Mouse (Mus musculus) c-Kit-positive CD71-negative TER-119-negative erythroid progenitor cells, embryonic 14.5 days (primary cell): ENCODE measurements at regions not wholly inside any gene's neighbourhood (a gene's known extent, or its start where the extent isn't known, plus 50 kb on each side); places are given as distances from the start of the nearest gene placed in this dataset.

Experiments
- DNase-seq: peaks from one replicate; pipeline ENCODE4 v3.0.0-alpha.2; 2013; ENCODE audit warnings: low read depth

DNA sequence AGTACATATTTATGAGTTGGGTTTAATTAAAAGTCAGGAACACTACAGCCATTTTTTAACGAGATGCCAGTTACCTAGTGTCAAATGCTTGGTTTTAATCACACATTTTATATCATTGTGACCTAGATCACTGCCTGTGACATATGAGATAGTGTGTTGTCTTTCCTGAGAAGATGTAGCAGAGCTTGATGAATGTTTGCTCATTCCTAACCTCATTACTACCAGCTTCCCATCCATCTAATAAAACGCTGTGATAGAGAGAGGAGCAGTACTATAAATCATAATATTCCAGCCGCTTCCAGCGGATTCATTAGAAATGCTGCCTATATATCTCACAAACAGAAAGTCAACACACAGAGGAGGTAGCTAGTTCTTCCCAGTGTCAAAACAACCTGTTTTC lies 163.6 kb downstream of the Aldoart1 start:
- DNase-seq, result no peak

DNA sequence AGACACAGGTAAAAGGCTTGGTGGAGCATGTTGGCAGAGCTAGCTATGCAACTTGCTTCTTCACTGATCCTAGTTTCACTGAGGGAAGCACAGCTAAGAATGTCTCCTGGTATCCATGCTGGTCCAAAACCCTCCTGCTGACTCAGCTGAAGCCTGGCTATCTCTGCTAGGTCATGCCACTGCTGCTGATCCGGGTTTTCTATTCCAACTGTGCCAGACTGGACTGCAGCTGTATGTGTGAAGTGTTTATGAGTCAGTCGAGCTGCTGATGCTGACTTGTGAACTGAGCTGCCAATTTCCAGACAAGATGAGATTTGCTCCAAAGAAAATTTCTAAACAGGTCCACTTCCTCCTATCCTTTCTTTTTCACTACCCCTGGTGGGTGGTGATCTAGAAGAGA lies 178.4 kb downstream of the Aldoart1 start:
- DNase-seq, result no peak

- no peak for DNase-seq
Observed at GRCm38 (mm10) chr4:72671652-72672411, 180.6 kb downstream of the Aldoart1 start.

- no peak for DNase-seq
Observed at GRCm38 (mm10) chr4:72669827-72670494, 182.5 kb downstream of the Aldoart1 start.

DNA sequence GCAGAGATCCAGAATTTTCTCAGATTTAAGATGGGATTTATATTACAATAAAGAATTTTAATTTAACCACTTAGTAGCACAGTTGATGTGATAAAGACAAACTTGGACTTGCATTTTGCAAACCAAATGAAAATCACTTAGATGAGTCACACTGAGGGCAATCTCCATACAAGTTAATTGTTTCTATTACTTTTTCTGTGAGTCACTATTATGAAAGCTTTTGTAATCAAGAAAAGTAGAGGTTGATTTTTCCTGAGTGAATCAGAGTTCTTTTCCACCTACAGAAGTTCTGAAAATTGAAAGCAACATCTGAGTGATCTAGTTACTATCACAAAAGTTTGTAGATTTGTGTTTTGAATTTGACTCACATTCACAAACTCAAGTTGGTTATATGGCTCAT lies 188.1 kb downstream of the Aldoart1 start:
- no peak for DNase-seq

DNA sequence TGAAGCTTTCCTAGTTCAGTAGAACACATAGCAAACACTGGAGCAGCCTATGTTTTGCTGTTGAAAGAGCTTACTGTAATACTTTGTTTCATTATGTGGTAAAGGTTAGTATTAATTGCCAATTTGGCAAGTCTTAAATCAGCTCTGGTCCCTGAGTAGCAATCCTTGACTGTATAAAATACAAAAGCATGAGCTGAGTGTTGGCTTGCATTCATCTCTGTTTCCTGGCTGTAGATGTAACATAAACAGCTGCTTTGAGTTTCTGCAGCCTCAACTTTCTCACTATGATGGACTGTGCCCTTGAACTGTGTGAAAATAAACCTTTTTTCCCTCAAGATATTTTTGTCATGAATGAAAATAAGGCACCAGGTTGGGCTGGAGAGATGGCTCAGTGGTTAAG lies 190.0 kb downstream of the Aldoart1 start:
- no peak for DNase-seq

- no peak for DNase-seq
Observed at GRCm38 (mm10) chr4:72656206-72656605, 196.2 kb downstream of the Aldoart1 start.

DNA sequence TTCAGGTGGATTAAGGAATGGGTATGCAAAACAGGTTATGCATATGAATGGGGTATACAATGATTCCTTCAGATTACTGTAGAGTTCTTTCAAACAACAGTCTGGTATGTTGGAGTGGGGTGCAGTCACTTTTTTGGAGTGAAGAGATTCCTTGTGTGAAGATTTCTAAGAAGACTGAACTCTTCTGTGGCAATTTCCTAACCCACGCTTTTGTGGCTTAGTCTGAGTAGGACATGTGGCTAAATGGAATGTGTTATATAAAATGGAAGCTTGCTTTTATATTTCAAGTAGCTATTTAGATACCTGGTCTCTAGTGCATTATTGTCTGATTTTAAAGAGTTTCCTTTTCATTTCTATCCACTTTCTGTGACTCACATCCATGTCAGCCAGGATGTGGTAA lies 205.3 kb downstream of the Aldoart1 start:
- no peak for DNase-seq

- no peak for DNase-seq
Observed at GRCm38 (mm10) chr4:72629416-72629815, 223.0 kb downstream of the Aldoart1 start.

DNA sequence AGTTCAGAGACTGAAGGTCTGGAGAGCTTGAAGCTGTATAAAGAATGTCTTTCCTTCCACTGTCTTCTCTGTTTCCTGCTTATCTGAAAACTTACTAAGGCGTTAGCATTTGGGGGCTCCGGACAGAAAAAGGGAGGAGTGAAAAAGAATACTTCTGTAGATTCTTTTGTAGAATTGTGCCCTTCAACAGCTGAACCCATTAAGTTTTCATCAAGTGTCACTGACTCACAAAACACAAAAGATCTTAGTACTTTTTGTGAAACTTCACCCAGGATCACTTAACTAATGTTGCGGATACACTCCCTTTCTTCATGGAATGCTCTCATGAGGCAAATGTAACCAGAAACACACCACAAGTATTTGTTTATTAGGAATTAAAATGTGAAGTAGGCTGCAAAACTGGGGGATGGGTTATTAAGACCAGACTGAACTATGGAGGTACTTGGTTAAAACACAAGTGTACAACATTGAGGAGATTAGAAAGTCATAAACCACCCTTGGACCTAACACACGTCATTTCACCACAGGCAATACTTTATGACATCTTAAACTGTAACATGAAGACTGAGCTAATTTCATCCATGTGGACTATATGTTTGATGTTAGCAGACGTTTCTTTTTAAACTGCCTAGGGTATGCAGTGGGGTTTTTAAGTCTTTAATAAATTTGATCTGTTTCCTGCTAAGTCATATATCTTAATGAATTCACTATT lies 225.1 kb downstream of the Aldoart1 start:
- no peak for DNase-seq

- no peak for DNase-seq
Observed at GRCm38 (mm10) chr4:72605107-72605506, 247.3 kb downstream of the Aldoart1 start.

GRCm38 (mm10) chr4:72595494-72595893 lies 256.9 kb downstream of the Aldoart1 start:
- DNase-seq, result no peak

GRCm38 (mm10) chr4:72592129-72592528 lies 260.3 kb downstream of the Aldoart1 start:
- DNase-seq, result no peak

DNA sequence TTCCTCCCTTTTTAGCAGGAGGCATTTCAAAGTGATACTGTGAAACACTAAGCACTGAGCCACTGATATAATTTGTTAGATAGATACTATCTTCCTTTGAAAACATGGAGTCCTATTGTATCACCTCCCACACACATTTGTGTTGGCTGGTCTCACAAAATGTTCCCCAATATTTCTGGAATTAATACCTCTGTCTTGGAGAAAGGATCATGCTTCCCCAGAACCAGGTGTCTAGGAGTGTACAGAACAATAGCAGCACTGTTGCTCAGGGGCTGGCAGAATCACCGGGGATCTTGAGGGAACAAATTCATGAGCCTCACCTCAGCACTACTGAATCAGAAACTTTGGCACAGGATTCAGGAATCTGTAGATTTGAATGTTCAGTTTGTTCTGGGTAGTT lies 277.5 kb downstream of the Aldoart1 start:
- DNase-seq, result no peak

- no peak for DNase-seq
Observed at GRCm38 (mm10) chr4:72571924-72572323, 280.5 kb downstream of the Aldoart1 start.

- no peak for DNase-seq
Observed at GRCm38 (mm10) chr4:72565186-72565585, 287.2 kb downstream of the Aldoart1 start.

- DNase-seq, result no peak
Observed at GRCm38 (mm10) chr4:72562909-72563676, 289.3 kb downstream of the Aldoart1 start.

- no peak for DNase-seq
Observed at GRCm38 (mm10) chr4:72554276-72554675, 298.2 kb downstream of the Aldoart1 start.

DNA sequence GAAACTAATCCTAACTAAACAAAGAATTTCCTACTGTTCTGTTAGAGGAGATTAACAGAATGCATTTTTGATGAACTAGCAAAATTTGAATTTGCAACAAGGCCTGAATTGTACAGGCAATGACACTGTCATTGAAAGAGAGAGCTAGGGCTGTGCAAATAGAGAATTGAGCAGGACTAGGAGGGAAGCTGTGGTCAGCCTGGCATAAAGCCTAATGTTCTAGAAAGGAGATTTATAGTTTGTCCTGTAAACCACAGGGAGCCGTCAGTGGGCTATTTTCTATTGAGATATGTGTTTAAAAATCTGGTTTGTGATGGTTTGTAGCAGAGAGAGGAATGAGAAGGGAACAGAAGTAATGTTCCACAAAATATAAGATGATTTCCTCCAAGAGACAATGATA lies 317.9 kb downstream of the Aldoart1 start:
- no peak for DNase-seq

DNA sequence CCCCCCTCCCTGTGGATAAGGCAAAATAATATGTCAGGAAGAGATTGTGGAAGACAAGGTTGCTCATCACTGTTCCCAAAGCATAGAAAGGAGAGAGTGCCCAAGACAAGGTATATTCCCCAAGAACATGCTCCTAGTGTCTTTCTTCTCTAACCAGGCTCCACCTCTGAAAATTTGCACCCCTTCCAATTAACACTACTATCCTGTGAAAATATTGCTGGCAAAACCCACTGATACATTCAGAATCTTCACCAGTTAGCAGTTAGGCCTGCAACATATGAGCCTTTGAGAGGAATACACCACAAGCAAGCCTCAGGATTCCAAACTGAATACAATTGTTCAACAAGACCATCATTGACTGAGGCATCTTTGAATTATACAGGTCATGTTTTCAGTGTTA lies 323.9 kb upstream of the Tle1 start:
- no peak for DNase-seq

- DNase-seq, result no peak
Observed at GRCm38 (mm10) chr4:72524100-72524499, 323.4 kb upstream of the Tle1 start.

DNA sequence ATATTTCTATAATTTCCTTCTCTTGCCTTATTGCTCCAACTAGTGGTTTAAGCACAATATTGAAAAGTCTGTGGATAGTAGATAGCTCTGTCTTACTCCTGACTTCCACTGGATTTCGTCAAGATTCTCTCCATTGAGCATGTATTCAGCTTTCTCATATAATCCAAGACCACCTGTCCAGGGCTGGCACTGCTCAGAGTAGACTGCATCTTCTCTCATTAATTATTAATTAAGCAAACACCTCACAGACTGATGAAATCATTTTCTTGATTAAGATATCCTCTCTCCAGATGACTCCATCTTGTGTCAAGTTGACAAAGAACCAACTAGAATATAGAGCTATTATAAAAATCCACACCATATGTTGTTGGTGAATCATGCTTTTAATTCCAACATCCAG lies 310.5 kb upstream of the Tle1 start:
- no peak for DNase-seq
